Mouse (Mus musculus) hindbrain, embryonic 10.5 days (tissue): ENCODE measurements at regions not wholly inside any gene's neighbourhood (a gene's known extent, or its start where the extent isn't known, plus 50 kb on each side); places are given as distances from the start of the nearest gene placed in this dataset.

Experiments
- DNase-seq: peaks from one replicate; pipeline ENCODE4 v3.0.0-alpha.2; 2017; ENCODE audit warnings: low spot score
- H3K27ac ChIP-seq: fragments of 300-500 bp; sonication (generic); 2 replicates; pipeline ENCODE4 v1.5.1; 2016; ENCODE audit warnings: mild to moderate bottlenecking, moderate library complexity
- H3K27me3 ChIP-seq: fragments of 300-500 bp; sonication (generic); 2 replicates; pipeline ENCODE4 v1.6.1; 2016; ENCODE audit warnings: mild to moderate bottlenecking; ENCODE audit not compliant: poor library complexity, insufficient read depth, severe bottlenecking
- H3K36me3 ChIP-seq: fragments of 300-500 bp; sonication (generic); 2 replicates; pipeline ENCODE4 v1.6.1; 2016; ENCODE audit warnings: mild to moderate bottlenecking, moderate library complexity
- H3K4me1 ChIP-seq: fragments of 300-500 bp; sonication (generic); replicated peaks from 2 replicates; pipeline ENCODE4 v1.6.1; 2016; ENCODE audit warnings: mild to moderate bottlenecking
- H3K4me3 ChIP-seq: fragments of 300-500 bp; sonication (generic); 2 replicates; pipeline ENCODE4 v1.5.1; 2016; ENCODE audit warnings: mild to moderate bottlenecking, moderate library complexity
- H3K9me3 ChIP-seq: fragments of 300-500 bp; sonication (generic); 2 replicates; pipeline ENCODE4 v1.6.1; 2016; ENCODE audit warnings: mild to moderate bottlenecking, moderate library complexity
- WGBS: fragments of 180-500 bp; shearing (Covaris S2); methylation state at CpG from one replicate; pipeline ENCODE4 v1.1.7; 2016; 5-methylcytosine and 5-hydroxymethylcytosine counted together

DNA sequence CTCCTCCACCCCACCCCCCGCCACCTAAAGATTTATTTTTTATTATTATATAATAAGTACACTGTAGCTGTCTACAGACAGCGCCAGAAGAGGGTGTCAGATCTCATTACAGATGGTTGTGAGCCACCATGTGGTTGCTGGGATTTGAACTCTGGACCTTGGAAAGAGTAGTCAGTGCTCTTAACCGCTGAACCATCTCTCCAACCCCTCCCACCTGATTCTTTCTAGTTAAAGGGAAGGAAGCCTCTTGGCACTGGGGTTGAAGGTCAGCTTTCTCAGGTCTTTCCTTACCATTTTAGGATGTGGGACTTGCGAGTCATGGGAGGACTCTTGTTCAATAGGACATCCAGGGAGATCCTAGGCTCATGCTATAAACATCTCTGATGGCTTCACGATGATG is 54.7 kb downstream of the Hes1 start:
- no peaks in the 10 kb centered on the region for H3K9me3 ChIP-seq
- H3K27me3 ChIP-seq: peaks cover 99% of the 10 kb centered on the region
- peaks cover 56% of the 10 kb centered on the region for H3K4me1 ChIP-seq
- no peak overlapping the region for H3K4me3 ChIP-seq
- no peaks in the 10 kb centered on the region for H3K36me3 ChIP-seq
- no peak overlapping the region for H3K27ac ChIP-seq
- WGBS: 82% methylated on average over 5 of the region's 5 CpGs
- DNase-seq: no peak

DNA sequence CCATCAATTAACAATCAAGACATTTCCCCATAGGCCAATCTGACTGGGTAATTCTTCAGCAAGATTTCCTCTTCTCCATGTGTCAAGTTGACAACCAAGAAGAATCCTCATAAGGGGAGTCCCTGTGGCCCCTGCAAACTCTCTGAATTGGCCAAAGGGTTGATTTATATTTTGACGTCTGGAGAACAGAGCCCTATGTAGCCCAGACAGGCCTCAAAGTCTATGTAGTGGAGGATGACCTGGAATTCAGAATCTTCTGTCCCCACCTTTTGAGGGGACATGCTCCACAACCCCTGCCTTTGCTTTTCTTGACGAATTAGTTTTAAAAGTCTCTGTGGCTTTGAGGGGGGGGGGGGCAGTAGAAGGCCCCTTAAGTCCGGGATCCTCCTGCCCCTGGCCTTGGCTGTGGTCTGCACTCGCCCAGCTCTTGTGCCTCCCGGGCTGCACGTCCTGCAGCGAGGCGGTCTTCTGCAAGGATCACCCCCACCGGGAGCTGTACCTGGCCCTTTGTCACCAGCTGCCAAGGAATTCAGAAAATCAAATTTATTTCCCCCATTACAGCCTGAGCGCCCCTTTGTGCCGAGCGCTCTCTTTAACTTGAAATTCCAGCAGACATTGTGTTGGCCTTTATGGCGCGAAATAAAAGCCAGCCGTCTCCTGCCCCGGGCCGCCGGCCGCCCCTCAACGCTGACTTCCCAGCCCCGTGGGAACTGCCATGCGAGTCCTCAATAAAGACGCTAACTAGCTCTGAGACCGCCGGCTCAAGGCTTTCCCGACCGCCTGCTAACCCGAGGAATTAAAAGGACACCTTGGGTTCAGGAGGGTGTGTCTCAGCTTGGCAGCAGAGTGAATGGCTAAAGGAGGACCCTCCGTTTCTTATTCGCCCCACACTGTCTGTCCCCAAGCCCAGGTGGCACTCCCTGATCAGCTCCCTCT is 56.4 kb downstream of the Hes1 start:
- H3K9me3 ChIP-seq: no peaks in the 10 kb centered on the region
- H3K27ac ChIP-seq: peak overlapping the region; percentile 70; the same call in 1 of the 2 replicates
- DNase-seq: peak; percentile 55
- 2% methylated on average over 30 of the region's 30 CpGs for WGBS
- H3K4me3 ChIP-seq: peak overlapping the region; percentile 37
- H3K36me3 ChIP-seq: no peaks in the 10 kb centered on the region
- H3K27me3 ChIP-seq: peaks cover 99% of the 10 kb centered on the region
- H3K4me1 ChIP-seq: peaks cover 50% of the 10 kb centered on the region

DNA sequence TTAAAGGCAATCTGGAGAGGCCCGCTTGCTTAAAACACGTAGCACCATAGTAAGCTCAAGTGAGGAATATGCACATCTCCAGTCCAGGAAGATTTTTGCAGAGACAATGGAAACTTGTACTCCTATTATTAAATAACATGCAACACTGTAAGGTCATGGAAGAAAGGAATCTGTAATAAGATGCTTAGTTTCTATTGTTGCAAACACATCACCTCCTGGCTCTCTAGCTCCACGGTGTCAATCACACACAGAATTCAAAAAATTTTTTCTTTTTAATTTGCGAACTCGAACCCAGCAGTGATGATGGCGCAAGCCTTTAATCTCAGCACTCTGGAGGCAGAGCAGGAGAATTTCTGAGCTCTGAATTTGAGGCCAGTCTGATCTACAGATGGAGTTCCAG is 57.4 kb downstream of the Hes1 start:
- Histone ChIP-seq H3K27me3 (peaks cover 99% of the 10 kb centered on the region), H3K9me3 (no peaks in the 10 kb centered on the region), H3K4me3 (no peak overlapping the region), H3K27ac (no peak overlapping the region), H3K4me1 (peaks cover 44% of the 10 kb centered on the region), H3K36me3 (no peaks in the 10 kb centered on the region)
- 48% methylated on average over 6 of the region's 6 CpGs for whole genome bisulfite sequencing
- no peak for DNase-seq

DNA sequence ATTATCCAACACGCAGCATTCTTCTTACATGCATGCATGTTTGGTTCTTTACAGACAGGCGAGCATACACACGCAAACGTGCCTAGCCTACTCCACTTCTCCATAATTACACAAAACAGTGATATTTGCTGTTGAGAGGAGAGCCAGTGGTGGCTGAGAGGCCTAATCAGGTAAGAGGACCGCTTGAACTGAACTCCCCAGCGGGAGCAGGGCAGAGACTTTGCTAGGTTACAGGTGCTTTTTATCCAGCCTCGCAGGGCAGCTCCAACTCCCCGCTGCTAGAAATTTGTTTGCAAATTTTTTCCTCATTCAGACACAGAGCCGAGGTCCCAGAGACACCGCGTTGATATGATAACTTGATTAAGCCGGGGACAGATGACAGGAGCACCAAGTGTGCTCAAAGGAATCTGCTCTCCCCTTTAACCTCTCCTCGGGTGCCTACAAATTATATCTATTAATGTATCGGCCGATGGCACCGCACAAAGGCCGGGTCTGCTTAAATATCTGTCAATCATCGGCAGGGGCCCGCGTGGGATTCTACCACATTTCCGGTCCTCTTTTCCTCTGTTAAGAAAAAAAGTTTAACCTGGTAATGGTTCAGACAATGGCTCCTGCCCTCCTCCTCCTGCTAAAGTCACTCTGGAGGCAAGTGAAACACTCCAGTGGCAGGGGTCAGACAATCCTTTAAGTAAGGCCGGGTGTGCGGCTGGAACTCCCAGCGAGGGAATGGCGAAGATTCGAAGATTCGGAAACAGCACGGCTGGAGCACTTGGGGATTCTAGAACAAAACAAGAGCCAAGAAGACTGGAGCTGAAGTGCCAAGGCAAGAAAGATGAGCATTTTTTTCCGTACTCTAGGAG is 58.3 kb downstream of the Hes1 start:
- H3K27ac ChIP-seq: no peak overlapping the region
- 5% methylated on average over 29 of the region's 29 CpGs for WGBS
- H3K36me3 ChIP-seq: no peaks in the 10 kb centered on the region
- H3K9me3 ChIP-seq: peaks cover 3% of the 10 kb centered on the region; the same call in 1 of the 2 replicates
- H3K27me3 ChIP-seq: peaks cover 99% of the 10 kb centered on the region
- peak; percentile 57 for DNase-seq
- H3K4me1 ChIP-seq: peaks cover 40% of the 10 kb centered on the region
- peak overlapping the region; percentile 21; the same call in 1 of the 2 replicates for H3K4me3 ChIP-seq

DNA sequence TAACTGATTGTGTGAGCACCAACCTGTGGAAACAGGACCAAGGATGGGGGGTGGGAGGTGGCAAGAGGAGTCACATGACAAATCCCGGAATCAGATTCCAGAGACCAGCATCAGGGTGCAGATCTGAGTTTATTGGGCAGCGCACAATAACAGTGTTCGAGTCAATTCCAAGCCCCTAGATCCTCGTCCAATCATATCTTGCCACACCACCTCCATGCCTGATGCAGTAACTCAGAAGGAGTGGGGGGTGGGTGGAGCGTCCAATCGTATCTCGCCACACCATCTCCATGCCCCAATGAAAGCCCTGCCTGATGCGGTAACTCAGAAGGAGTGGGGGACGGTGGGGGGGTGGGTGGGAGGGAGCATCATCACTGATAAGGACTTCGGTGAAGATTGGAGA is 62.8 kb downstream of the Hes1 start:
- 93% methylated on average over 10 of the region's 10 CpGs for WGBS
- Histone ChIP-seq H3K27ac (no peak overlapping the region), H3K9me3 (peaks cover 11% of the 10 kb centered on the region; the same call in 1 of the 2 replicates), H3K36me3 (no peaks in the 10 kb centered on the region), H3K27me3 (peaks cover 100% of the 10 kb centered on the region), H3K4me3 (no peak overlapping the region), H3K4me1 (peaks cover 45% of the 10 kb centered on the region)
- DNase-seq: no peak

DNA sequence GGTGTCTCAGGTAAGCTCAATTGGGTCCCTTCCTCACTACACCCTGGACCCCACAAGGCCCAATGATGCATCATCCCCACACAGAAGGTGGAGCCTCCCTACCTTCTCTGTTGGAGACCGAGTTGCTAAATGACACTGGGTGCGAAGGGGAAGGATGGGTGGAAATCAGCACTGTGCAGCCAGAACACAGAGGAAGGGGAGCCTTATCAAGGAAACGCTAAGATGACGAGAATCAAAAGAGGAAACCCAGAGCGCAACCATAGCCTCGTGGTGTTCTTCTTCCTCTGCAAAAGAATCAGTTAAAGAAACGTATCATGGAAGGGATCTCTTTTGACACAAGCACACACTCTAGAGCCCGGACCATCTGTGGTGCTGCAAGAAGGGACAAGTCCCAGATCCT is 64.6 kb downstream of the Hes1 start:
- WGBS: 65% methylated on average over 8 of the region's 8 CpGs
- no peak for DNase-seq
- no peak overlapping the region for H3K27ac ChIP-seq

DNA sequence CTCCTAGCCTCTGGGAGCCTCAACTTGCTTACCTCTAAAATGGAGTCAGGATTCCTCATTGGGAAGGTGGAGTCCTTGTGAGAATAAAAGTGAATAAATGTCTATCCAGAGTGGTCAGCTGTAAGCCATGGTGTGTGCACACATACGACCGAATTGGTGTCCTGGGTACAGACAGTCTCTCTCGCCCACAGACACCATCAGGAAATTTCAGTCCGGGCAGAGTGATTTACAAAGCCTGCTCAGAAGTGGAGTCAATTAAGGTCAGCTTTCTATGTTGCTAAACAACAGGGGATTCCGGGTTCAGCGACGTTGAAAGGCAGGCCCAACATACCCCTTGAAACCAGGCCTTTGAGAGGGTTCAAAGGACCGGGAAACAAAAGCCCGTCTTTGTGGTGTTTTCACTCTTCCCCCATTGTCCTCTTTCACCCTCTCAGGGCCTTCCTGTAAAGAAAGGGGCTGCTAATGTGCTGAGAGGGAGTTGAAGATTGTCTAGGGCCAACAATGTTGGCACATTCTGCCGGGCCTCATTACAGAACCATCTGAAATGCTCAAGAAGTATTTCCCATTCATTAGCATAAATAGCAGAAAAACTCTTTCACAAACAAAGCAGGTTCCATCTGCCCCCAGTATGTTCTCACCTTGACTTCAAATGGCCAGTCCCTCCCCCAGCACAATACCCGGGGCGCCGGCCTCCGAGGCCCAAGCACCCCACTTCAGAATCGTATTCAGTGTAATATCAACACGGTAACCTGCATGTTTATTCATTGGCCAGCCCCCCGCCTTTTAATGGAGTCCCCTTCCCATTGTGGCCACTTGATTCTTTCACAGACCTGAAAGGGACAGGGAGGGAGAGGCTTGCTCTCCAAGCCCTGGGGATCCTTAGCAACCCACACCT is 65.3 kb downstream of the Hes1 start:
- Histone ChIP-seq H3K27me3 (peaks cover 100% of the 10 kb centered on the region), H3K4me1 (peaks cover 34% of the 10 kb centered on the region), H3K36me3 (no peaks in the 10 kb centered on the region), H3K27ac (peak overlapping the region; percentile 45; the same call in 1 of the 2 replicates), H3K4me3 (peak overlapping the region; percentile 6; the same call in 1 of the 2 replicates), H3K9me3 (peaks cover 11% of the 10 kb centered on the region; the same call in 1 of the 2 replicates)
- WGBS: 17% methylated on average over 17 of the region's 17 CpGs
- peak; percentile 76 for DNase-seq

More for the DNA sequence above, 64.6 kb downstream of the Hes1 start:
- peaks cover 11% of the 10 kb centered on the region; the same call in 1 of the 2 replicates for H3K9me3 ChIP-seq
- peaks cover 100% of the 10 kb centered on the region for H3K27me3 ChIP-seq
- peaks cover 34% of the 10 kb centered on the region for H3K4me1 ChIP-seq
- H3K36me3 ChIP-seq: no peaks in the 10 kb centered on the region
- no peak overlapping the region for H3K4me3 ChIP-seq

DNA sequence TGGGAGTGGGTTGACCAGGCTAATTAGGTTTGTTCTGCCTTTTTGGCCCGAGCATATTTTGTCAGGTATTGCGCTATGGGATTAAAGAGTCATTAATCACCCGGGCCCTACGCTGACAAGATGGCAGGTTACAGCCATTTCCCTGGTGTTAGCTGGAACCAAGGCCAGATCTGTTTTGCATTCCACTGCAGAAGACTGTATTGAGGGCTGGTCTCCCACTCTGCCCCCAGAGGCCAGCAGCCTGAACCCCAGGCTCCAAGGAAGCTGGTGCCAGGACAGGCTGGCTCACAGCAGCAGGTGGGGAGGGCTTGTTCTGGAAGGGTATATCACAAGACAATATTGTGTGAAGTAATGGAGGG is 65.9 kb downstream of the Hes1 start:
- Histone ChIP-seq H3K36me3 (no peaks in the 10 kb centered on the region), H3K27ac (peak overlapping the region; percentile 45; the same call in 1 of the 2 replicates), H3K4me3 (peak overlapping the region; percentile 6; the same call in 1 of the 2 replicates), H3K4me1 (peaks cover 31% of the 10 kb centered on the region), H3K27me3 (peaks cover 100% of the 10 kb centered on the region), H3K9me3 (peaks cover 11% of the 10 kb centered on the region; the same call in 1 of the 2 replicates)
- no peak for DNase-seq
- WGBS: 37% methylated on average over 4 of the region's 4 CpGs

DNA sequence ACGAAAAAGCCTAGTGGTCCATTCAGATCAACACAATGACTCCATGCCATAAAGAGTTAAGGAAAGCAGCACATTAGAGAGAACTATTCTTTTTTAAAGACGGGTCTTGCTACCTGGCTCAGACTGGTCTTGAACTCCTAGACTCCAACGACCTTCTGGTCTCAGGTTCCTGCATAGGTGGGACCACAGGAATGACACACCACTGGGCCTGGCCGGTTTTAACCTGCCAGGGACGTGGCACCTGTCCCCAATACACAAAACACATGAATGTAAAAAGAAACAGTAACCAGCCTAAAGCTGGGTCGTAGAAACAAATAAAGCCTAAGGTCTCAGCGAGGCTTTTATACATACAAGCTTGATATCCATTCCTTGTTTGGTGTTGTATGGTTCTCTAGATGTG is 67.9 kb downstream of the Hes1 start:
- Histone ChIP-seq H3K4me1 (peaks cover 31% of the 10 kb centered on the region), H3K4me3 (no peak overlapping the region), H3K9me3 (peaks cover 14% of the 10 kb centered on the region), H3K36me3 (no peaks in the 10 kb centered on the region), H3K27me3 (peaks cover 100% of the 10 kb centered on the region), H3K27ac (no peak overlapping the region)
- WGBS: 75% methylated on average over 7 of the region's 7 CpGs
- DNase-seq: no peak

DNA sequence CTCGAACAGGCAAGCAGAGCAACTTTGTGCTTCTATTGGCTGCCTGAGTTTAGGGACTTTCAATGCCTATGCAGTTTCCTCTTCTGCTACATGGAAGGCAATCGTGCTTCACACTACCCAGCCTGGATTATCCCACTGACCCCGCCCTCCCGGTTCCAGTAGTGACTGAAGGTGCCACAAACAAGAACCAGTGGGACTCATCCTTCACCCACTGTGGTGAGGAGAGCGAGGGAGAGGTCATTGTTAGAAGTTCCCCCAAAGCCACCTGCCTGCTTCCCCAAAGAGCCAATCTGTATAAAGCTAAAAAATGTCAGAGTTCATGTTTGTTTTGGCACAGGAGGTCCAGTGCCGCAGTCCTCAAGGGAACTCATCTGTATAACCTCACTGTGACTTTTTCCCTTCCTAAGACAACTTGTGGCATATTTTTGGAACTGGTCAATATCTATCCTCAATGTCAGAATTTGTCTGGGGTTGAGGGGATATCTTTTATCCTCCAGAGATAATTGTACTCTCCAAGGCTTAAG is 70.5 kb downstream of the Hes1 start:
- H3K9me3 ChIP-seq: peaks cover 5% of the 10 kb centered on the region; the same call in 1 of the 2 replicates
- no peak for DNase-seq
- H3K27me3 ChIP-seq: peaks cover 100% of the 10 kb centered on the region
- no peak overlapping the region for H3K4me3 ChIP-seq
- H3K36me3 ChIP-seq: no peaks in the 10 kb centered on the region
- H3K27ac ChIP-seq: no peak overlapping the region
- 58% methylated on average over 6 of the region's 6 CpGs for WGBS
- peaks cover 16% of the 10 kb centered on the region for H3K4me1 ChIP-seq

DNA sequence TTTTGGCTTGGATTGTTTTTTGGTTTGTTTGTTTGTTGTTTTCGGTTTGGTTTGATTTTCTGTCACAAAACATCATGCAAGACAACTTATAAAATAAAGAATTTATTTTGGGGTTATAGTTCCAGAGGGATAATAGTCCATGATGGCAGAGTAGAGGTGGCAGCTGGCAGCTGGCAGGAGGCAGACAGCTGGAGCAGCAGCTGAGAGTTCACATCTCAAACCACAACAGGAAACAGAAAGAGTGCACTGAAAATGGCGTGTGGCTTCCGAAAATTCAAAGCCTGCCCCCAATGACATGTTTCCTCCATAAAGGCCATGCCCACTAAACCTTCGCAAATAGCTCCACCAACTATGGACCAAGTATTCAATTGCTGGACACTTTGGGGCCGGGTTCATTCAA is 72.7 kb downstream of the Hes1 start:
- Histone ChIP-seq H3K27me3 (peaks cover 100% of the 10 kb centered on the region), H3K9me3 (peaks cover 5% of the 10 kb centered on the region; the same call in 1 of the 2 replicates), H3K36me3 (no peaks in the 10 kb centered on the region), H3K4me3 (no peak overlapping the region), H3K27ac (no peak overlapping the region), H3K4me1 (no peaks in the 10 kb centered on the region)
- DNase-seq: no peak
- WGBS: 88% methylated on average over 5 of the region's 5 CpGs

DNA sequence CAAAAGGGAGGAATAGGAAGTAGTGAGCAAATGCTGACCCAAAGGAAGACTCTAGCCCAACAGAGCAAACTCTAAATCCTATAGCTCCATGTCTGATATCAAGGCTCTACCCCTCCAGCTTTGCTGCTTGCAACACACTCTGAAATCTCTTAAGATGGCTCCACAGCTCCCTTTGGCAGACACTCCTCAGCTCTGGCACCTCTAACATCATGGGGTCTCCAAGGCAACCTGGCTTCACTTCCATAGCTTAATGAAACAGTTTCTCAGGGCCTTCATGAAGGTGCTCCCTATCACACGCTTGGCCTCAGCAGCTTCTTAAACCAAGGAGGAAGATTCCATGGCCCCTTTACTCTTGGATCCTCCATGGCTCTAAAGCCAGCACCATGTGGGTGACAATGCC is 73.6 kb downstream of the Hes1 start:
- peaks cover 5% of the 10 kb centered on the region; the same call in 1 of the 2 replicates for H3K9me3 ChIP-seq
- no peaks in the 10 kb centered on the region for H3K36me3 ChIP-seq
- H3K4me3 ChIP-seq: no peak overlapping the region
- H3K4me1 ChIP-seq: no peaks in the 10 kb centered on the region
- H3K27ac ChIP-seq: no peak overlapping the region
- 83% methylated on average over 1 of the region's 1 CpGs for WGBS
- peaks cover 100% of the 10 kb centered on the region for H3K27me3 ChIP-seq
- no peak for DNase-seq
